Mouse (Mus musculus): Measurements from ENCODE around the gene Vmn1r237.

Gene Vmn1r237

GRCm38 (mm10) chr17:21311565-21311964, at the start of gene Vmn1r237:
Gene Vmn1r237 (plus strand): TSS chr17:21311865.
- DNase-seq (ENCODE audit: low spot score) = no peak

GRCm38 (mm10) chr17:21272103-21272502, 39.6 kb upstream of the Vmn1r237 start:
- peak; percentile 7 for DNase-seq (ENCODE audit: low spot score)

GRCm38 (mm10) chr17:21282642-21283041, 29.0 kb upstream of the Vmn1r237 start, which contains the start of gene Vmn1r236:
Gene Vmn1r236 (plus strand): TSS chr17:21282942.
- no peak for DNase-seq (ENCODE audit: low spot score)

- no peak for DNase-seq (ENCODE audit: low spot score)
Measured at GRCm38 (mm10) chr17:21284395-21284794, 27.3 kb upstream of the Vmn1r237 start.

GRCm38 (mm10) chr17:21289695-21290094, 22.0 kb upstream of the Vmn1r237 start:
- no peak for DNase-seq (ENCODE audit: low spot score)
